Mouse (Mus musculus) cerebellum, postnatal 25 days (tissue): ENCODE measurements around the gene Atad3a.

Experiments
- DNase-seq, 2 experiments: peaks; one replicate each; pipeline ENCODE4 v3.0.0; 2021; ENCODE audit warnings: mixed read lengths in 2 of 2

Gene Atad3a

GRCm38 (mm10) chr4:155739152-155739551, 21.7 kb downstream of the Atad3a start:
- DNase-seq = no peak

- DNase-seq = no peak
Observed at GRCm38 (mm10) chr4:155738262-155738661, 22.6 kb downstream of the Atad3a start.

GRCm38 (mm10) chr4:155736421-155736820, 24.5 kb downstream of the Atad3a start:
- peak; percentile 40 to 48 for DNase-seq

GRCm38 (mm10) chr4:155735788-155736187, 25.1 kb downstream of the Atad3a start:
- DNase-seq = peak in 1 of 2 experiments; percentile 41

- DNase-seq = peak; percentile 86 to 89
Observed at GRCm38 (mm10) chr4:155734951-155735702, 25.8 kb downstream of the Atad3a start.

- DNase-seq = peak; percentile 97
Observed at GRCm38 (mm10) chr4:155734350-155734941, 26.4 kb downstream of the Atad3a start, which contains the start of gene Tmem240. Tmem240 (plus strand) TSS chr4:155734800.

- peak in 1 of 2 experiments; percentile 31 for DNase-seq
Observed at GRCm38 (mm10) chr4:155733267-155733666, 27.6 kb downstream of the Atad3a start.

GRCm38 (mm10) chr4:155727993-155728392, 32.9 kb downstream of the Atad3a start:
- no peak for DNase-seq

- DNase-seq = peak; percentile 64 to 66
Observed at GRCm38 (mm10) chr4:155721668-155722083, 39.2 kb downstream of the Atad3a start.

- DNase-seq = peak; percentile 51 to 68
Observed at GRCm38 (mm10) chr4:155710521-155711252, 50.2 kb downstream of the Atad3a start.

- DNase-seq = no peak
Observed at GRCm38 (mm10) chr4:155708988-155709387, 51.9 kb downstream of the Atad3a start.

- DNase-seq = no peak
Observed at GRCm38 (mm10) chr4:155708582-155708981, 52.3 kb downstream of the Atad3a start.

- no peak for DNase-seq
Observed at GRCm38 (mm10) chr4:155705592-155705929, 55.3 kb downstream of the Atad3a start.

- DNase-seq = peak; percentile 96 to 98
Observed at GRCm38 (mm10) chr4:155704721-155705591, 55.9 kb downstream of the Atad3a start, which contains the start of gene Ssu72. Ssu72 (plus strand) TSS chr4:155704800.

- DNase-seq = no peak
Observed at GRCm38 (mm10) chr4:155703425-155703929, 57.4 kb downstream of the Atad3a start.

- DNase-seq = no peak
Observed at GRCm38 (mm10) chr4:155700425-155700824, 60.5 kb downstream of the Atad3a start.

GRCm38 (mm10) chr4:155696261-155697255, 64.3 kb downstream of the Atad3a start:
- DNase-seq = peak; percentile 68 to 69

GRCm38 (mm10) chr4:155695531-155696062, 65.3 kb downstream of the Atad3a start:
- DNase-seq = peak; percentile 42 to 46

- DNase-seq = peak; percentile 83 to 86
Observed at GRCm38 (mm10) chr4:155694482-155695401, 66.2 kb downstream of the Atad3a start.

GRCm38 (mm10) chr4:155694111-155694481, 66.8 kb downstream of the Atad3a start, which contains the start of gene Fndc10:
Fndc10 (plus strand) TSS chr4:155694342.
- DNase-seq = peak; percentile 92 to 95
